Mouse (Mus musculus) cerebellum, adult 2 months (tissue): ENCODE measurements around the gene Tbx18. TPM values are rescaled to one million over a fixed set of nuclear protein-coding genes. Genes with fewer than 3 reads are reported as not detected.

Experiments used
- DNase-seq, 2 experiments: peaks; one replicate each; pipeline ENCODE4 v3.0.0; 2021
- H3K27ac ChIP-seq: fragments of 200-500 bp; 2 replicates; pipeline ENCODE4 v1.5.1; 2012; ENCODE audit warnings: low read length, control low read depth, inconsistent platforms; ENCODE audit not compliant: insufficient read depth
- H3K27me3 ChIP-seq: fragments of 200-500 bp; 2 replicates; pipeline ENCODE4 v1.6.1; 2012; ENCODE audit warnings: inconsistent platforms, mild to moderate bottlenecking, low read length, moderate library complexity; ENCODE audit not compliant: control insufficient read depth, insufficient read depth
- H3K4me1 ChIP-seq: fragments of 200-500 bp; 2 replicates; pipeline ENCODE4 v1.6.1; 2011; ENCODE audit warnings: low read length; ENCODE audit not compliant: control insufficient read depth, insufficient read depth
- H3K4me3 ChIP-seq: fragments of 200-500 bp; replicated peaks from 2 replicates; pipeline ENCODE3; 2011; ENCODE audit warnings: mild to moderate bottlenecking, low read depth, low read length, control low read depth; ENCODE audit not compliant: insufficient read depth
- CTCF ChIP-seq: fragments of 200-500 bp; IDR thresholded peaks from 2 replicates; pipeline ENCODE4 v1.5.1; 2011; ENCODE audit warnings: low read depth, mild to moderate bottlenecking, control low read depth, low read length, moderate library complexity, borderline replicate concordance; ENCODE audit not compliant: insufficient read depth
- POLR2A ChIP-seq: fragments of 200-500 bp; IDR thresholded peaks from 2 replicates; pipeline ENCODE4 v1.6.1; 2011; ENCODE audit warnings: low read length, control low read depth, borderline replicate concordance; ENCODE audit not compliant: insufficient read depth
- WGBS: fragments of 180-500 bp; shearing (Covaris S2); methylation state at CpG from one replicate; pipeline ENCODE4 v1.1.7; 2018; 5-methylcytosine and 5-hydroxymethylcytosine counted together
- polyA plus RNA-seq: library from polyadenylated mRNA; depleted of rRNA; stranded (reverse); fragments of >200 nt; gene quantifications from 2 replicates; pipeline ENCODE4 v1.2.3, GENCODE M21; 2012

The Tbx18 gene
- polyA plus RNA-seq, 1 experiment: 1.1 TPM

DNA sequence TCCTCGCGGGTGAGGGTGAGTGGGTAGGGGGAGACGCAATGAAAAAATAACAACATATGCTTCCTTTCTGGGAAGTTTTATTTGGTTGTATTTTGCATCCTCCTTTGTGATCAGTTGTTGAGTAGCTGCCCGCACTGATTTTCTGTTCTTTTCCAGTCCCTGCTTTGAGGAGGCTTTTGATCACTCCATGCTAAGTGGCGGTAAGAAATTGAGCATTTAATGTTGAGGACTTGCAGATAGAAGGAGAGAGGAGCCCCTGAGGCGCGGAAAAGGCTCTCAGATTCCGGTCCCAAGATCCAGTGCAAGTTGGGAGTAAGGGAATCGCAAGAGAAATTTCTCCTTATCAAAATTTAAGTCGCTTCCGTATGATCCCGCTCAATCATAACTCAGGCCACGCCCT, 7.1 kb upstream of the Tbx18 start:
- Histone ChIP-seq H3K4me1 (no peaks in the 10 kb centered on the region; the same call in 1 of the 2 replicates), H3K4me3 (no peak overlapping the region), H3K27ac (no peak overlapping the region), H3K27me3 (peaks cover 14% of the 10 kb centered on the region; the same call in 1 of the 2 replicates)
- WGBS: 4% methylated on average over 13 of the region's 13 CpGs
- TF ChIP-seq CTCF (no peak), POLR2A (no peak)
- no peak for DNase-seq

DNA sequence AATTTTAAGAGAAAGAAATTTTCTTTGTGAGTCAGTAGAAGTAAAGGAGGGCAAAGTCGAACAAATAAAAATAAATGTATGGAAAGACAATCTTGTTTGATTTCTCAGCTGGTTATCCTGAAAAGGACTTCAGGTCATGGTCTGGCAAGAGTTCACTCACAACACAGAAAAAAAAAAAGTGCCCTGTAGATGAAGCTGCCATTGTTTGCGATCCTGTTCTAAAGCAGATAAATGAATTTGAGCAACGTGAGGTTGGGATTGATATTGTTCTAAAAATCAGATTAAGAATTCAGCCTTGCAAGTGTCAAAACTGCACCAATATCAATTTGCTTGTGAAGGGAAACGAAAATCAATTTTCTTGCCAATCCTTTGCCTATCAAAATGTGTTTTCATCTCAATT, 6.2 kb upstream of the Tbx18 start:
- 8% methylated on average over 4 of the region's 4 CpGs for WGBS
- H3K27me3 ChIP-seq: peaks cover 20% of the 10 kb centered on the region; the same call in 1 of the 2 replicates
- TF ChIP-seq CTCF (no peak), POLR2A (no peak)
- DNase-seq: no peak
- no peak overlapping the region for H3K27ac ChIP-seq
- H3K4me3 ChIP-seq: no peak overlapping the region
- H3K4me1 ChIP-seq: no peaks in the 10 kb centered on the region; the same call in 1 of the 2 replicates

DNA sequence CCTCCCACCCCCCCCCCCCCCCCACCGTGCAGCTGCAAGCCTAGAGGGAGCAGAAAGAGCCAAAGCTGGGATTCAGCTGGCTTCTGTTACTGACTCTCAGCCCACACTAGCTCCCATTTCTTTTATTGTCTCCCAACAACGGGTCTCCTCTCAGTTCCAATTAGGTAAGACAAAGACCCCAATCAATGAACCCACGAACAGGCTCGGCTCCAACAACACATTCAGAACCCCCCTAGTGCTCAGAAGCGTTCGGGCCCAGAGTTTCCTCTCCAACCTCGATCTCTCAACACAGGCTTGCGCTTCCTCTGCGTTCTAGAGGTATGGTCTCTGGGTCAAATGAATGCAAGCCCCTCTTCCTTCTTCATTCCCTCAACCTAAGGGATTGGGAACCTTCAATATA, 4.0 kb upstream of the Tbx18 start:
- Histone ChIP-seq H3K27ac (no peak overlapping the region), H3K4me1 (no peaks in the 10 kb centered on the region; the same call in 1 of the 2 replicates), H3K27me3 (peaks cover 34% of the 10 kb centered on the region; the same call in 1 of the 2 replicates), H3K4me3 (no peak overlapping the region)
- 6% methylated on average over 9 of the region's 9 CpGs for whole genome bisulfite sequencing
- no peak for TF ChIP-seq CTCF
- DNase-seq: no peak

DNA sequence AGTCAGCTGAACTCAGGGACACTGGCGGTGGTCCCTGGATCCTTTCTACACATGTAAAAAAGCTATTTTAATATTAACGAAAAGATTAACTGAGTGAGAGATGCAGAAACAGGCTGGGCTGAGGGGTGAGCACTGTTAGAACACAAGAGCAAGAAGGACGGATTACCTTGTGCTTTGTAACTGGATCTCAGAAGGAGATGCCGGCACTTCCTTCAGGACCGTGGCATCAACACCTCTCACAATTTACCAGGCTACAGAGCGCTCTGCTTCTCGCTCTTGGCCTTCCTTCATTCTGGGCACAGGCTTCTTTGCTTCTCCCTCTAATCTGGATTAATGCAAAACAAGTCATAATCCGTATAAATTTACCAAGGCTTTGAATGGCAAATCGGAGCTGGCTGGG, 3.6 kb upstream of the Tbx18 start:
- H3K27me3 ChIP-seq: peaks cover 37% of the 10 kb centered on the region; the same call in 1 of the 2 replicates
- no peak for DNase-seq
- no peak overlapping the region for H3K4me3 ChIP-seq
- 15% methylated on average over 9 of the region's 9 CpGs for WGBS
- no peak for TF ChIP-seq CTCF
- no peak for TF ChIP-seq POLR2A
- no peaks in the 10 kb centered on the region for H3K4me1 ChIP-seq
- H3K27ac ChIP-seq: no peak overlapping the region

DNA sequence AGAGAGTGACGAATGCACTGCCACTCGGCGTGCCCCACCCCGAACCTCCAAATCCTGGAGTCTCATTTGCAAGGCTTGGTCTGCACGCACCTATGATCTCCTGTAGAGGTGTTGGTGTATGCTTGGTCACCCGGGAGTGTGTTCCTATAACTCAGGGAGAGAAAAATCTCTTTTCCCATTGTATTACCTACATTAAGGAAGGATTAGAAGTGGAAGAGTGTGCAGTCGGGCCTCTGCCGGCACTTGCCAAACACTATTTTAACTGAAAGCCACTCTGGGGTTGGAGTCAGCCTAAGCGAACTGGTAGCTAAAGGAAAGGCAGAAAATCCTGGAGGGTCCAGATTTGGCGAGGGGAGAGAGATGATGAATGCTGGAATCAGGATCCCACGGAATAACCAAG, 2.7 kb upstream of the Tbx18 start:
- TF ChIP-seq POLR2A (no peak), CTCF (no peak)
- DNase-seq: no peak
- peaks cover 36% of the 10 kb centered on the region; the same call in 1 of the 2 replicates for H3K27me3 ChIP-seq
- H3K4me1 ChIP-seq: no peaks in the 10 kb centered on the region
- no peak overlapping the region for H3K27ac ChIP-seq
- WGBS: 6% methylated on average over 11 of the region's 11 CpGs
- no peak overlapping the region for H3K4me3 ChIP-seq

DNA sequence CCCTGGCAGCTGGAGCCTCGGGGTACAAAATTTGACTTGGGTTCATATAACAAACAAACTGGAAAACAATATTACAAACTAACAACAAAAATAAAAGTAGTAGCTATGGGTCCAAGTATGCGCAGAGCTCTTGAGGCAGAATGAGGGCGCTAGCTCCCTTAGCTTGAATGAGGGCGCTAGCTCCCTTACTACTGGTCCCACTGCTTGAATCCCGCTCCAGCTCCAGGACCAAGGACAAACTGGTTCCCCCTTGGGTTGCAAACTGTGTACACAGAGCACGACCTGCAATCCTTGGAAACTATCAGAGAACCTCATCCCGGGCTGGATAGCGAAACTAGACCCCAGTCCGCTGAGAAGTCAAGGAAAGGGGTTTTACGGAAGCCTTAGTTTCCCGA, 2.2 kb upstream of the Tbx18 start:
- DNase-seq: no peak
- no peak overlapping the region for H3K27ac ChIP-seq
- no peaks in the 10 kb centered on the region for H3K4me1 ChIP-seq
- H3K4me3 ChIP-seq: no peak overlapping the region
- no peak for TF ChIP-seq CTCF
- no peak for TF ChIP-seq POLR2A
- H3K27me3 ChIP-seq: peaks cover 36% of the 10 kb centered on the region; the same call in 1 of the 2 replicates
- 6% methylated on average over 11 of the region's 11 CpGs for WGBS

DNA sequence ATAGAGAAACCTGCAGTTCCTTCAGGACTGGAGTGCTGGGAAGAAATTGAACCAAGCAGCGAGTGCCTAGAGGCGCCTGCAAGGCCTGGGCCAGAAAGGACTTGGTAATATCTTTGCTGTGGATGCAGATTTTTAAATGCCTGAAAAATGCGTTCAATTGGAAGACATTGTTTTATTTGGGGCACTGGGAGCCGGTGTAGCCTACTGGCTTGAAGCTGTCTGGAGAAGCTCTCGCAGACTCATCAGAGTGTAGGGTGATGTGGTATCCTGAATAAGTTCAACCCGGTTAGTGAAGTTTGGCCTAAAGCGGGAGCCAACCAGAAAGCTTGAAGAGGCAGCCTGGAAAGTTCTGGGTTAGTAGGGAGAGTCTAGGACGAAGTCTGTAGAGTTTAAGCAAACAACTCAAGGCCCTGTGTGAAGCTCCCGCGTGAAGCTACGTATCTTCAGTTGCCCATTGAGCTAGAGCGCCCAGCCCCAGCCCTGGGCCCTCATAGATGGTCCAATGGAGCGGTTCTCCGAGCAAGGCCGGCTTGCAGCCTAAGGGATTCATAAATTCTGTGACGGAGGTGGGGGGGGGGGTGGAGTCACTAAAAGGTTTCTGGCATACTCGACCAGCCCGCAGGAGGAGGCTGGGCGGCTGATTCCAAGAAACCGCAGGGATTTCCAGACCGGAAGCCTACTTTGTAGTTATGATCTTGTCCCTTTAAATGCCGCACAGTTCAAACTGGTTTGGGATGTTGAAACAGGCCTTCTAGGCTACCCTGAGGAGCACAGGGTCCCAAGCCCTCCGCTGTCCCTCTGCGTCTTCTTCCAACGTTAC, 1.6 kb upstream of the Tbx18 start:
- WGBS: 14% methylated on average over 25 of the region's 25 CpGs
- DNase-seq: peak in 1 of 2 experiments; percentile 13
- Histone ChIP-seq H3K27me3 (peaks cover 35% of the 10 kb centered on the region; the same call in 1 of the 2 replicates), H3K27ac (no peak overlapping the region), H3K4me3 (no peak overlapping the region), H3K4me1 (no peaks in the 10 kb centered on the region)
- TF ChIP-seq POLR2A: no peak
- TF ChIP-seq CTCF: no peak

DNA sequence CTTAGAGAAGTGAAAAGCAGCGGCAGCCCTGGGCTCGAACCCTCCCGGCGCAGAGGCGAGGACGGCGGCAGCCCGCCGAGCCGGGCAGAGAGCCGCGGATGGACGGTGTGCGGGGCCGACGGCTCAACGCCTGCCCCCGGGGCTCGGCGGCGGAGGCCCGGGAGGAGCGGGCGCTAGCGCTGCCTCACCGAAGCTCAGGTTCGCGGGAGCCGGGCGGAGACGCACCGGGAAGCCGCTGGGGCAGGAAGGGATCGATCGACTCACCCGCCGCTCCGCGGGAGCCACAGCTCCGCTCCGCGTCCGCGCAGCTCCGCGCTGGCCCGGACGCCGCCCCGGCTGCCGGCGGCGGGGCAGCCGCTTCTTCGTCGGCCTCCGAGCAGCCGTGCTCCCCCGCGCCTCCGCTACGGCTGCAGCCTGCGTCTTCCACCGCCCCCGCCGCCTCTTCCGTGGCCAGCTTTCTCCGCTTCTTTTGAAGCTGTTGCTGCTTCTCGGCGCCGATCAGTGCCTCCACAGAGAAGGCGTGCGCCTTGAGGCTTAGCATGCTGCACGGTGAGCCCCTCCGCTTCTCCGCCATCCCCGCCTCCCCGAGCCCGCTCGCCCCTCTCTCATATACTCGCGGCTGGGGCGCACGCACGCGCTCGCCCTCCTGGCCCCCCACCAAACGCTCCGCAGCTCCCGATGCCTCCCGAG, 644 bp downstream of the Tbx18 start:
- DNase-seq: peak in 1 of 2 experiments; percentile 25
- no peaks in the 10 kb centered on the region for H3K4me1 ChIP-seq
- peaks cover 34% of the 10 kb centered on the region; the same call in 1 of the 2 replicates for H3K27me3 ChIP-seq
- under 1% methylated on average over 90 of the region's 91 CpGs for WGBS
- H3K27ac ChIP-seq: no peak overlapping the region
- H3K4me3 ChIP-seq: peak overlapping the region; percentile 4
- no peak for TF ChIP-seq POLR2A
